Mouse (Mus musculus) spleen, postnatal 14 days (tissue): ENCODE measurements at regions not wholly inside any gene's neighbourhood (a gene's known extent, or its start where the extent isn't known, plus 50 kb on each side); places are given as distances from the start of the nearest gene placed in this dataset.
A peak's percentile ranks its signal among the peaks of the same experiment; 100 is the strongest.

Source experiments
- DNase-seq, 2 experiments: peaks; one replicate each; pipeline ENCODE4 v3.0.0; 2021 to 2022; ENCODE audit warnings: low spot score in 2 of 2

- DNase-seq, result no peak
These were observed 73.2 kb upstream of the Azi2 start for GRCm38 (mm10) chr9:117967080-117967479.

- no peak for DNase-seq
These were observed 73.8 kb upstream of the Azi2 start for GRCm38 (mm10) chr9:117966326-117966989.

- DNase-seq, result no peak
These were observed 77.9 kb upstream of the Azi2 start for GRCm38 (mm10) chr9:117962088-117963030.

DNA sequence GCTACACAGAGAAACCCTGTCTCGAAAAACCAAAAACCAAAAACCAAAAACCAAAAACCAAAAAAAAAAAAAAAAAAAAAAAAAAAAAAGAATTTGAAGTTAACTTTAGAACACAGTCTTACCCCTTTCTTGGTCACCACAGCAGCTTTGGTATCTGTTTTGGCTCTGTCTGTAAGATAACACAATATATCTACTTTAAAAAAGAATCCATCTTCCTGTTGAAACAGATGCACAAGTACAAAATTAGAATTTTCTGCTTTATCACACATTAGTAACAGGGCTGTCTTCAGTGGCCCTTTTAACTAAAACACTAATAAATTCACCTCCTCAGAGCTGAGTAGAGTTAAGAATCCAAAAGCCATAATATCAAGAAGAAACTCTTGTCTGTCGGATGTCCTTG, 80.5 kb upstream of the Azi2 start:
- no peak for DNase-seq

- no peak for DNase-seq
These were observed 83.1 kb upstream of the Azi2 start for GRCm38 (mm10) chr9:117957195-117957594.

DNA sequence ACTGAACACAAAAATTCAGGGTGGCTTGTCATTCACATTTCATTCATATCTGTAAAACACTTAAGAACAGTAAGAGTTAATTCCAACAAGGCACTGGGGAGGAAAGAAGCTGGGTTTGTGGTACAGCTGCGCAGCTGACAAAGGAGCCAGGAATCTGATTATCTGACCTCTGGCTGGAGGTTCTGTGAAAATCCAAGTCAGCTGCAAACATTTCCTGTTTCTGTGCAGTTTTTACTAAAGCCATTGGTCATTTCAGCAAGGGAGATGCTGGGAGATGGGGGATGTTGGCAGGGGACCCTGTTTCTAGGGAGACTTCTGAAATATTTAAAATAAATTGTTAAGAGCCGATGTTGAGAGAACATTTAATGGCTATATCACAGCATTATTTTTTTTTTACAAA, 83.6 kb upstream of the Azi2 start:
- no peak for DNase-seq

DNA sequence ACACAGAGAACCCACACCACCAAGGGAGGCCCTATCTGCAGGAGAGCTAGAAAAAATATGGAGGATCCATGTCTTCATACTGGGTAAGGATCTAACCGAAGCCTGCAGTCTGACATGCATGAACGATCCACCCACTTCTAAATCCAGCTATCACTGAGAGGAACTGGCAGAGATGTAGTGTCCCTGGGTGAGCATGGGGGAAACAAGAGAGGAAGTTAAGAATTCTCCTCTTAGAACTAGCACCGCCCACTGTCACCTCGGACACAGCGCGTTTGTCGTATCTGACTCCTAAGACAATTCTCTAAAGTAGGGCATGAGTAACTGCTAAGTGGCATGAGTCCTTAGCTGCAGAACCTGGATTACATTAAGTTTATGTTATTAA, 112.8 kb upstream of the Azi2 start:
- no peak for DNase-seq

DNA sequence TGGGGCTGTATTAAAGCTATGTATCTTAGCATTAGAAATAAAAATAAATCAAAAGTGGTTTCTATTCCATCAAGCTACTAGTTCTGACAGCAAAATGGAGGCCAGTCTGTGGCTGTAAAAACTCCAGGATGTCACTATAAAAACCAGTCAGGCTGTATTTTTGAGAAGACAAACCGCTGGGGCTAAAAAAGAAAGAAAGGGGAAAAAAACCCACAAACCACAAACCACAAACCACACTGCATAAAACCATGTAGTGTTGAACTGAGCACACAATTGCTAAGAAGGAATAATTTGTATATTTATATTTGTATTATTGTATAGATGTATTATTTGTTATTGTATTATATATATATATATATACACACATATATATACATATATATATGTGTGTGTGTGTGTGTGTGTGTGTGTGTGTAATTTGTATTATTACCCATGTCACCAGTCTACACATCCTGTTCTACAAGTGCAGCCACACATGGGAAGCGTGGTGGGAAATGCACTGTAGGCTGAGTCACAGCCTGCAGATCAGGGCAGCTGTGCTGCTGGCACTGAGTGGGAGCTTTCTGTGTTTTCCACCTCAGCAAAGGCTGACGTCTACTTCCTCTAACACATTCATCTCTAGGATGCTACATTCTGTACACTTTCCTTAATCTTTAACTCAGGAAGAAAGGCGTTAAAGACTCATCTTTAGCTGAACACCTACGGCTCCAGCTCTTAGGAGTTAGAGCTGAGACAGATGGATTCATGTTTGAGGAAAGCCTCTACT, 113.4 kb upstream of the Azi2 start:
- no peak for DNase-seq

DNA sequence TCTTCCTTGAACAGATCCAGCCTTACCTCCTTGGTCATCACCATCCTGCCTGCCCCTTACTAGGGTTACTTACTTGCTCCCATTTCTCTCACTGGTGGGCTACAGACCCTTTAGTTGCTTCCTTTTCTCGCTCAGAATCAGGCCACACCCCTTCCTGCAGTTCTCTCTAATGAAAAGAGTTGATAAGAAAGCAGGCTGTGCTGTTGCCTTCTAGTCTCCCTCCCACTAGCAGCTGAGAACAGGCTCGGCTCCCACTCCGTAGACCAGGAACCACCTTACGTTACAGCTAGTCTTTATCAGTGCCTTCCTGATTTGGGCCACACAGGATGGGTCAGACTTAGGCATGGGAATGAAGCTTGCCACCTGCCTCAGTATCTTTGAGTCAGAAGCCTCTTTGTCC, 117.3 kb upstream of the Azi2 start:
- no peak for DNase-seq

DNA sequence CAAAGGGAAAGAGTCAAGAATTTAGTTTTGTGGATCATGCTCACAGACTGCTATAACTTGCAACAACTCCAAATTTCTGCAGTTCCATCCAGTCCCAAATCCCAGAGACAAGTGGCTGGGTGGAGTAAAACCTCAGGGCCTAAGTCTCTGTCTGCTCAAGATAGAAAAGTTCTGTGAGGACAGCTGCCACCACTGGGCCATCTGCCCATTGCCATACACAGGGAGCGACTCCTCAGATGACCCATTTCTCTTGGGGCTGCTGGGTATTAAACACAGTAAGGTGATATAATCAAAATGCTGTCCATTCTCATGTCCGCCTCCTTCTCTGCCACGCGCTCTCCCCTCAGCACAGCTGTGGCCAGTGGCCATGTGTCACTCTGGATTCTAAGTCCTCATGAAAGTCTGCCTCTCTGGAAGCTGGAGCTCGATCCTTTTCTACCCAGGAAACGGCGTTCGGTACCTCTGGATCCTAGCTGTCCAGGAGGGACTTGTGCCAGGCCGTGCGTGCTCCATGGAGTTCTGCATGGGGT, 132.3 kb upstream of the Azi2 start:
- DNase-seq, result no peak

- no peak for DNase-seq
These were observed 135.1 kb upstream of the Azi2 start for GRCm38 (mm10) chr9:117905045-117905747.

DNA sequence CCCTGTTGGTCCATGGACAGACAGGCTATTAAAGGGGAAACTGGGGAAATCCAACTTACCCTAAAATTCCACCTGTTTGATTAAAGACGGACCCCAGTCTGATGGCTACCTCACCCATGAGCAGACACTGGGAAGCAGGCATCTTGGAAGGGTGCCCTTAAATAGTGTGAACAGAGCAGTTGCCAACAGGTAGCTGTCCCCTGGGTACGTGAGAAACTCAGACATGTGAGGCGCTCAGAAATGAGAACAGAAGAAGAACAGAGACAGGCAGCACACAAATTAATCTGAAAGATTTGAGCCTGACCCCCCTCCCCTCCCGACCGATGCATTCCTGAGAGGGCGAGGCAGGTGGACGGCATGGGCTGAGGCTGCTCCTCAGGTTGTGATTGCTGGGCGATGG, 135.7 kb upstream of the Azi2 start:
- DNase-seq, result no peak

DNA sequence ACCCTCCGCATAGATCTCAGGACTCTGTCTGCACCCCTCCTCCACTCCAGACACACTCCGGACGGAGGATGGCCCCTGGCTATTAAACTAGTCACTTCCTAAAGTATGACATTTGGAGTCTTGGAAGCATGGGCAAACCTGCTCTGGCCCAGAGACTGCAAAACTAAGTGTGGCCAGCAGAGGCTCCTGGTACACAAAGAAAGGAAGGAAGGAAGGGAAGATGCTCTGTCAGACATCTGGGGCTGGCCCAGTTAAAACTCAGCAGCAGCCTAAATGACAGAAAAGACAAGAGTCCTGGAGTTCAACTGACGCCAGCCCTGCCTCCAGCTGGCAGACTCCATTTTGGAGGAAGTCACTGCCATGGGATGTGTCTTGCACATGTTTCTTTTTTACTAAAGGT, 137.3 kb upstream of the Azi2 start:
- DNase-seq, result no peak

GRCm38 (mm10) chr9:117902239-117902939, 137.9 kb upstream of the Azi2 start:
- peak in 1 of 2 experiments; percentile 3 for DNase-seq

DNA sequence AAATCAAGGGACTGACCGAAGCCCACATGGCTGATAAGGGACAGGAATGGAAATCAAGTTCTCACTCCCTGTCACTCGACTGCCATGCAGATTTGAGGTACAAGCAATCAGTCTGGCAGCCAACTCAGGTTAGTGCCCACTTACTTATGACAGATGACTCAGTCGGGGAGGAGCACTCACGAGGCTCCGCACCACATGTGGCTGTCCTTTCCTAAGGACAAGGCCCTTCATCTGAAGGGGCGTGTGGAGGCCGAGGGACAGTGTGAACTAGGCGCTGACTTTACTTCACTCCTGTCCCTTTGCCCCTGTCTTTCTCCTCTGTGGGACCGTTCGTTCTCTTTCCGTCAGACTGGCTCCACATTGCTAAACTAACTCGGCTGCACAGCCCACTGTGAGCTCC, 139.7 kb upstream of the Azi2 start:
- DNase-seq, result no peak

GRCm38 (mm10) chr9:117896517-117896916, 143.8 kb upstream of the Azi2 start:
- no peak for DNase-seq

- DNase-seq, result no peak
These were observed 147.7 kb upstream of the Azi2 start for GRCm38 (mm10) chr9:117892601-117893000.

DNA sequence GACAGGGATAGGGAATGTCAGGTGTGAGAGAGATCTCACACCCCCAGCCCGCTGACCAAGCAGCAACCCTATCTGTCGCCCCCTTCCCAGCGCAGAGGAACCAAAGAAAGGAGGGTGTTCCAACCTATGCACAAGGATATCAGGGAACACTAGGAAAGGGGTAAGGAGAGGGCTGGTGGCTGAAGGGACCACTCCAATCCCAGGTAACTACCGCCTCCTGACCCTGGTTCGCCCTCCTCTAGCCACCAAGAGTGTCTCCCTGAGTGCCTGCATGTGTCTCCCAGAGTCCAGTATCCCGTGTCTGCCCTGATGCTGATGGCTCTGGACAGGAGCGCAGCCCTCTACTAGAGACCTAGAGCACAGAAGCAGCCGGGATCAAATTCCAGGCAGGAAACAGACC, 167.1 kb upstream of the Azi2 start:
- DNase-seq, result no peak

DNA sequence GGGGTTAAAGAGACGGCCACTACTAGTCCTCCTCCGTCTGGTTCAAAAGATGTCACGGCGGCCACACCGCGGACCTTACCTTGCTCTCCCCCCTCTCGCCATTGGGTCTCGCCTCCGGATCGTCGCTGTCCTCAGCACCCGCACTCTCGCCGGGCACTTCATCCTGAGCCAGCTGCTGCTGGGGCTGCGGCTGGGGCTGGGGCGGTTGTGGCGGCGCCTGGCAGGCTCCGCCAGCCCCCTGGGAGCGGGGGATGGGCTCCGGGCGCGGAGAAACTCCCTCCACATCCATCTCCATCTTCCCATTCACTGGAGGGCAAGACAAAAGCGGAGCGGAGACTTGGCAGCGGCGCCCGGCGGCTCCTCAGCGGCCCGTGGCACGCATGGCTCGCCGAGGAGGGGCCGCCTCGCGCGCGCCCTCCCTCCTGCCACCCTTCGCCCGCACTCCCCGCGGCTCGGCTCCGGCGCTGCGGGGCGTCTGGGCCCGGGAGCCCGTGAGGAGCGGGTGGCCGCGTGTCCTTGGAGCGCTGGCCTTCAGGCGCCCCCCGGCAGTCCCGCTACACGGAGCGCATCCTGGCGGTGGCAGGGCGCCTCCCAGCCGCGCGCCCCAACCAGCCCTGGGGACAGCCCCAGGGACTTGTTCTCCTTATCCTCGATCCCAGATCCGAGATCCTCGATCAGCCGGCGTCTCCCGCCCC, 167.8 kb upstream of the Azi2 start:
- DNase-seq, result no peak

DNA sequence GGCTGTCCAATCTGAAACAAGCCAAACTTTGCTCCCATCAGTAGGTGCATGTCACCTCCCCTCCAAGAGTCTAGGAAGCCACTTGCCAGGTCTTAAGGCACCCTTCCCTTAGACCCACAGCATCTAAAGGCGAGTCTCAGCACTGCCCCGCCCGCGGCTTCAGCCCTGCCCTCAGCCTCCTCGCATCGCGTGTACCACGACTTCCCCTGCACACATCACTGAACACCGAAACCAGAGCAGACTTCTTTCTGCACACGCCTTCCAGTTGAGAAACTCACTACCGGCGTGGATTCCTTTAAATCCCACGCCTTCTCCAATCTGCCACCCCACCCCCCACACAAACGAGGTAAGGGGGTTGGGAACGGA, 168.3 kb upstream of the Azi2 start:
- no peak for DNase-seq
